Mouse (Mus musculus): Measurements from ENCODE around the gene Tlx2. TPM values are rescaled to one million over a fixed set of nuclear protein-coding genes. Genes with fewer than 3 reads are reported as not detected.
A peak's percentile ranks its signal among the peaks of the same experiment; 100 is the strongest.

Tlx2 gene
- polyA plus RNA-seq, 1 experiment from 2014 or later = 0.12 TPM

GRCm38 (mm10) chr6:83071220-83071619 is 1.1 kb upstream of the Tlx2 start:
- Histone ChIP-seq H3K36me3 (ENCODE audit: insufficient read depth, low read length) (no peaks in the 10 kb centered on the region), H3K27me3 (ENCODE audit: insufficient read depth, low read length) (peaks cover 71% of the 10 kb centered on the region), H3K4me3 (replicated peaks; ENCODE audit: low read depth, low read length) (peak overlapping the region; percentile 8; the same call in 1 of the 2 replicates), H3K4me2 (ENCODE audit: low read length) (no peak overlapping the region), H3K9ac (ENCODE audit: low read depth, low read length) (no peak overlapping the region), H3K27ac (no peak overlapping the region), H3K4me1 (replicated peaks; ENCODE audit: insufficient read depth, low read length) (peaks cover 9% of the 10 kb centered on the region), H3K9me3 (replicated peaks; ENCODE audit: low read length) (no peaks in the 10 kb centered on the region)
- DNase-seq (ENCODE audit: low spot score) = no peak
- no peak for TF ChIP-seq CTCF (IDR thresholded peaks at IDR 0.05; ENCODE audit: low read depth)
- 3% methylated on average over 23 of the region's 24 CpGs for WGBS
- ATAC-seq (replicated peaks; ENCODE audit: low FRiP score, low read depth) = 0 out of 2 replicates have a peak, but pooled peaks have one; percentile 35

GRCm38 (mm10) chr6:83070311-83071219 is 472 bp upstream of the Tlx2 start:
- Histone ChIP-seq H3K4me2 (ENCODE audit: low read length) (peak overlapping the region; percentile 30), H3K27me3 (ENCODE audit: insufficient read depth, low read length) (peaks cover 77% of the 10 kb centered on the region), H3K4me1 (replicated peaks; ENCODE audit: insufficient read depth, low read length) (peaks cover 9% of the 10 kb centered on the region), H3K36me3 (ENCODE audit: insufficient read depth, low read length) (no peaks in the 10 kb centered on the region), H3K27ac (no peak overlapping the region), H3K4me3 (replicated peaks; ENCODE audit: low read depth, low read length) (peak overlapping the region; percentile 11; the same call in 1 of the 2 replicates), H3K9me3 (replicated peaks; ENCODE audit: low read length) (no peaks in the 10 kb centered on the region), H3K9ac (ENCODE audit: low read depth, low read length) (no peak overlapping the region)
- ATAC-seq (replicated peaks; ENCODE audit: low FRiP score, low read depth) = peak; percentile 11; the same call in 1 of the 2 replicates
- TF ChIP-seq CTCF (IDR thresholded peaks at IDR 0.05; ENCODE audit: low read depth) = no peak
- DNase-seq (ENCODE audit: low spot score) = peak; percentile 26
- WGBS = under 1% methylated on average over 43 of the region's 58 CpGs

- DNase-seq (ENCODE audit: low spot score) = no peak
- Histone ChIP-seq H3K4me3 (replicated peaks; ENCODE audit: low read depth, low read length) (0 out of 2 replicates have a peak overlapping the region, but pooled peaks have one; percentile 11), H3K9ac (ENCODE audit: low read depth, low read length) (no peak overlapping the region), H3K4me2 (ENCODE audit: low read length) (peak overlapping the region; percentile 30), H3K4me1 (replicated peaks; ENCODE audit: insufficient read depth, low read length) (peaks cover 9% of the 10 kb centered on the region), H3K36me3 (ENCODE audit: insufficient read depth, low read length) (no peaks in the 10 kb centered on the region), H3K27me3 (ENCODE audit: insufficient read depth, low read length) (peaks cover 83% of the 10 kb centered on the region), H3K9me3 (replicated peaks; ENCODE audit: low read length) (no peaks in the 10 kb centered on the region), H3K27ac (no peak overlapping the region)
- TF ChIP-seq CTCF (IDR thresholded peaks at IDR 0.05; ENCODE audit: low read depth) = no peak
- 1% methylated on average over 68 of the region's 69 CpGs for WGBS
- ATAC-seq (replicated peaks; ENCODE audit: low FRiP score, low read depth) = 0 out of 2 replicates have a peak, but pooled peaks have one; percentile 18
Observed at GRCm38 (mm10) chr6:83069488-83070246, 426 bp downstream of the Tlx2 start.

- TF ChIP-seq CTCF (IDR thresholded peaks at IDR 0.05; ENCODE audit: low read depth) = no peak
- H3K4me1 ChIP-seq (replicated peaks; ENCODE audit: insufficient read depth, low read length) = peaks cover 9% of the 10 kb centered on the region
- peak overlapping the region; percentile 30 for H3K4me3 ChIP-seq (replicated peaks; ENCODE audit: low read depth, low read length)
- H3K9me3 ChIP-seq (replicated peaks; ENCODE audit: low read length) = no peaks in the 10 kb centered on the region
- H3K27ac ChIP-seq = no peak overlapping the region
- H3K4me2 ChIP-seq (ENCODE audit: low read length) = peak overlapping the region; percentile 52
- no peak overlapping the region for H3K9ac ChIP-seq (ENCODE audit: low read depth, low read length)
- DNase-seq (ENCODE audit: low spot score) (no peak), ATAC-seq (replicated peaks; ENCODE audit: low FRiP score, low read depth) (peak; percentile 29)
- 1% methylated on average over 72 of the region's 81 CpGs for WGBS
- H3K36me3 ChIP-seq (ENCODE audit: insufficient read depth, low read length) = no peaks in the 10 kb centered on the region
- H3K27me3 ChIP-seq (ENCODE audit: insufficient read depth, low read length) = peaks cover 84% of the 10 kb centered on the region
Observed at GRCm38 (mm10) chr6:83068706-83069487, 1.2 kb downstream of the Tlx2 start.

GRCm38 (mm10) chr6:83068221-83068620 is 1.9 kb downstream of the Tlx2 start:
- WGBS = 19% methylated on average over 8 of the region's 8 CpGs
- H3K4me3 ChIP-seq (replicated peaks; ENCODE audit: low read depth, low read length) = peak overlapping the region; percentile 30; the same call in 1 of the 2 replicates
- peaks cover 9% of the 10 kb centered on the region for H3K4me1 ChIP-seq (replicated peaks; ENCODE audit: insufficient read depth, low read length)
- H3K9ac ChIP-seq (ENCODE audit: low read depth, low read length) = no peak overlapping the region
- H3K36me3 ChIP-seq (ENCODE audit: insufficient read depth, low read length) = no peaks in the 10 kb centered on the region
- no peak overlapping the region for H3K27ac ChIP-seq
- no peak for TF ChIP-seq CTCF (IDR thresholded peaks at IDR 0.05; ENCODE audit: low read depth)
- H3K4me2 ChIP-seq (ENCODE audit: low read length) = peak overlapping the region; percentile 52
- no peaks in the 10 kb centered on the region for H3K9me3 ChIP-seq (replicated peaks; ENCODE audit: low read length)
- peaks cover 84% of the 10 kb centered on the region for H3K27me3 ChIP-seq (ENCODE audit: insufficient read depth, low read length)
- DNase-seq (ENCODE audit: low spot score) = no peak
- ATAC-seq (replicated peaks; ENCODE audit: low FRiP score, low read depth) = no peak

Measured in kidney, postnatal 0 days (tissue).